Mouse (Mus musculus): ENCODE measurements around the gene Ppp4r4.

GRCm38 (mm10) chr12:103544213-103544612 lies 12.1 kb downstream of the Ppp4r4 start:
- peak; percentile 29; the same call in 1 of the 2 replicates for TF ChIP-seq CTCF (IDR thresholded peaks at IDR 0.05; ENCODE audit: control insufficient read depth, insufficient read depth, insufficient replicate concordance, low read depth, low read length)
- TF ChIP-seq POLR2A (IDR thresholded peaks at IDR 0.05; ENCODE audit: control insufficient read depth, low read depth, low read length) = no peak

Data from testis, adult 2 months (tissue).